Mouse (Mus musculus): ENCODE data around the gene Kcnj1. TPM values are rescaled to one million over a fixed set of nuclear protein-coding genes. Genes with fewer than 3 reads are reported as not detected.
A peak's percentile ranks its signal among the peaks of the same experiment; 100 is the strongest.

Gene Kcnj1
- 0.12 TPM in 1 of 2 replicates, not detected in the other for polyA plus RNA-seq (2012; rRNA removed)

GRCm38 (mm10) chr9:32372202-32372601, at the start of gene Kcnj1:
Kcnj1 (plus strand) TSS chr9:32372493.
- WGBS: 45% methylated on average over 6 of the region's 6 CpGs
- DNase-seq (ENCODE audit: low read depth, low spot score): no peak

- no peak for DNase-seq (ENCODE audit: low read depth, low spot score)
- 76% methylated on average over 7 of the region's 7 CpGs for WGBS
Measured at GRCm38 (mm10) chr9:32323610-32324009, 48.7 kb upstream of the Kcnj1 start.

GRCm38 (mm10) chr9:32328777-32329176, 43.5 kb upstream of the Kcnj1 start:
- 88% methylated on average over 4 of the region's 4 CpGs for WGBS
- DNase-seq (ENCODE audit: low read depth, low spot score): no peak

GRCm38 (mm10) chr9:32331162-32331561, 41.1 kb upstream of the Kcnj1 start:
- 58% methylated on average over 5 of the region's 5 CpGs for WGBS
- DNase-seq (ENCODE audit: low read depth, low spot score): no peak

GRCm38 (mm10) chr9:32335389-32336150, 36.7 kb upstream of the Kcnj1 start:
- 72% methylated on average over 13 of the region's 13 CpGs for WGBS
- DNase-seq (ENCODE audit: low read depth, low spot score): no peak

GRCm38 (mm10) chr9:32340831-32341230, 31.5 kb upstream of the Kcnj1 start:
- DNase-seq (ENCODE audit: low read depth, low spot score): no peak
- 20% methylated on average over 5 of the region's 5 CpGs for WGBS

- DNase-seq (ENCODE audit: low read depth, low spot score): no peak
- WGBS: 24% methylated on average over 8 of the region's 8 CpGs
Measured at GRCm38 (mm10) chr9:32342929-32343328, 29.4 kb upstream of the Kcnj1 start.

- no peak for DNase-seq (ENCODE audit: low read depth, low spot score)
- WGBS: 1% methylated on average over 19 of the region's 20 CpGs
Measured at GRCm38 (mm10) chr9:32344051-32344450, 28.2 kb upstream of the Kcnj1 start, which contains the start of gene Kcnj5. Kcnj5 (minus strand) TSS chr9:32344350.

GRCm38 (mm10) chr9:32344489-32344888, 27.8 kb upstream of the Kcnj1 start:
- DNase-seq (ENCODE audit: low read depth, low spot score): no peak
- 8% methylated on average over 21 of the region's 21 CpGs for WGBS

GRCm38 (mm10) chr9:32348096-32348495, 24.2 kb upstream of the Kcnj1 start:
- WGBS: 71% methylated on average over 8 of the region's 8 CpGs
- no peak for DNase-seq (ENCODE audit: low read depth, low spot score)

- DNase-seq (ENCODE audit: low read depth, low spot score): no peak
- WGBS: 78% methylated on average over 10 of the region's 10 CpGs
Measured at GRCm38 (mm10) chr9:32349344-32349743, 22.9 kb upstream of the Kcnj1 start.

GRCm38 (mm10) chr9:32350332-32350731, 22.0 kb upstream of the Kcnj1 start:
- DNase-seq (ENCODE audit: low read depth, low spot score): peak; percentile 24
- WGBS: 5% methylated on average over 6 of the region's 6 CpGs

- WGBS: 84% methylated on average over 1 of the region's 1 CpGs
- DNase-seq (ENCODE audit: low read depth, low spot score): no peak
Measured at GRCm38 (mm10) chr9:32360770-32361169, 11.5 kb upstream of the Kcnj1 start.

GRCm38 (mm10) chr9:32368812-32369211, 3.5 kb upstream of the Kcnj1 start:
- 11% methylated on average over 2 of the region's 2 CpGs for WGBS
- DNase-seq (ENCODE audit: low read depth, low spot score): no peak

GRCm38 (mm10) chr9:32369388-32369787, 2.9 kb upstream of the Kcnj1 start:
- WGBS: 27% methylated on average over 6 of the region's 6 CpGs
- DNase-seq (ENCODE audit: low read depth, low spot score): no peak

GRCm38 (mm10) chr9:32373656-32374055, 1.4 kb downstream of the Kcnj1 start:
- 85% methylated on average over 6 of the region's 6 CpGs for WGBS

GRCm38 (mm10) chr9:32376031-32376430, 3.7 kb downstream of the Kcnj1 start:
- no peak for DNase-seq (ENCODE audit: low read depth, low spot score)
- 67% methylated on average over 7 of the region's 7 CpGs for WGBS

More at GRCm38 (mm10) chr9:32373656-32374055, 1.4 kb downstream of the Kcnj1 start:
- no peak for DNase-seq (ENCODE audit: low read depth, low spot score)

- WGBS: 81% methylated on average over 5 of the region's 5 CpGs
- no peak for DNase-seq (ENCODE audit: low read depth, low spot score)
Measured at GRCm38 (mm10) chr9:32376863-32377590, 4.7 kb downstream of the Kcnj1 start.

GRCm38 (mm10) chr9:32384906-32385305, 12.6 kb downstream of the Kcnj1 start:
- no peak for DNase-seq (ENCODE audit: low read depth, low spot score)
- 80% methylated on average over 4 of the region's 4 CpGs for WGBS

GRCm38 (mm10) chr9:32388120-32388519, 15.8 kb downstream of the Kcnj1 start:
- WGBS: 89% methylated on average over 1 of the region's 1 CpGs
- DNase-seq (ENCODE audit: low read depth, low spot score): no peak

GRCm38 (mm10) chr9:32391092-32391491, 18.8 kb downstream of the Kcnj1 start:
- whole genome bisulfite sequencing: 66% methylated on average over 5 of the region's 5 CpGs
- DNase-seq (ENCODE audit: low read depth, low spot score): no peak

Data from large intestine, adult 2 months (tissue).